Mouse (Mus musculus) retina, adult 2 months (tissue): ENCODE measurements around the gene Il34.

Experiments used
- DNase-seq: peaks from one replicate; pipeline ENCODE4 v3.0.0-alpha.2; 2012; ENCODE audit warnings: low read depth, low spot score

Gene Il34

GRCm38 (mm10) chr8:110711271-110711934 lies 94.3 kb downstream of the Il34 start:
- no peak for DNase-seq

GRCm38 (mm10) chr8:110710593-110710992 lies 95.1 kb downstream of the Il34 start:
- DNase-seq = no peak

- DNase-seq = no peak
These were observed 97.3 kb downstream of the Il34 start for GRCm38 (mm10) chr8:110708429-110708828.

- DNase-seq = no peak
These were observed 99.3 kb downstream of the Il34 start for GRCm38 (mm10) chr8:110706288-110706870.

GRCm38 (mm10) chr8:110705391-110706287 lies 100.1 kb downstream of the Il34 start:
- DNase-seq = no peak

GRCm38 (mm10) chr8:110704103-110704502 lies 101.6 kb downstream of the Il34 start:
- DNase-seq = no peak

GRCm38 (mm10) chr8:110703460-110704061 lies 102.2 kb downstream of the Il34 start:
- no peak for DNase-seq

- no peak for DNase-seq
These were observed 102.9 kb downstream of the Il34 start for GRCm38 (mm10) chr8:110702636-110703459.

- no peak for DNase-seq
These were observed 105.2 kb downstream of the Il34 start for GRCm38 (mm10) chr8:110700561-110700960.

- no peak for DNase-seq
These were observed 106.2 kb downstream of the Il34 start for GRCm38 (mm10) chr8:110699501-110699900.

GRCm38 (mm10) chr8:110698098-110698497 lies 107.6 kb downstream of the Il34 start:
- no peak for DNase-seq

- DNase-seq = no peak
These were observed 108.2 kb downstream of the Il34 start for GRCm38 (mm10) chr8:110697571-110697970.

GRCm38 (mm10) chr8:110696051-110696450 lies 109.7 kb downstream of the Il34 start:
- no peak for DNase-seq

GRCm38 (mm10) chr8:110695431-110695830 lies 110.3 kb downstream of the Il34 start:
- DNase-seq = no peak

GRCm38 (mm10) chr8:110694826-110695225 lies 110.9 kb downstream of the Il34 start:
- DNase-seq = no peak

GRCm38 (mm10) chr8:110694226-110694625 lies 111.5 kb downstream of the Il34 start:
- DNase-seq = no peak
